Mouse (Mus musculus) T-helper 17 cell (primary cell): ENCODE measurements at regions not wholly inside any gene's neighbourhood (a gene's known extent, or its start where the extent isn't known, plus 50 kb on each side); places are given as distances from the start of the nearest gene placed in this dataset.

Source experiments
- in situ Hi-C, 2 experiments: fragments of 300-600 bp; cut with MboI, MseI; formaldehyde crosslinking; loops; 1 replicate in 1 of 2; 2 replicates in 1 of 2; pipeline ENCODE4 v1.15.1; 2025; ENCODE audit warnings: high pct_unique_total_duplicates in 2 of 2

- in situ Hi-C loops = no loop called here
Observed at GRCm38 (mm10) chr13:33721851-33722250, 60.6 kb downstream of the Serpinb6d start.

GRCm38 (mm10) chr13:33762293-33763125 is 80.7 kb downstream of the Serpinb6e start:
- in situ Hi-C loops = loop anchor here in 1 of 2 experiments (10.0 to 25.0 kb wide), 2 partner anchors 858 to 900 kb away; partner anchors contain the start of gene Serpinb1a

GRCm38 (mm10) chr13:33763295-33763916 is 79.8 kb downstream of the Serpinb6e start:
- in situ Hi-C loops = loop anchor here in 1 of 2 experiments (10.0 to 25.0 kb wide), 2 partner anchors 859 to 901 kb away; partner anchors contain the start of gene Serpinb1a
